Mouse (Mus musculus) ES-E14 (cell line): Measurements from ENCODE around the gene Myo3b.

ENCODE experiments used
- HCFC1 ChIP-seq: IDR thresholded peaks from 2 replicates; pipeline ENCODE4 v1.6.1; 2012; ENCODE audit warnings: low read length, inconsistent platforms, borderline replicate concordance; ENCODE audit not compliant: insufficient read depth
- MAFK ChIP-seq: IDR thresholded peaks from 2 replicates; pipeline ENCODE4 v1.6.1; 2014; ENCODE audit warnings: mild to moderate bottlenecking, low read depth, low read length, inconsistent platforms; ENCODE audit not compliant: insufficient read depth
- ZC3H11A ChIP-seq: IDR thresholded peaks from 2 replicates; pipeline ENCODE4 v1.6.1; 2012; ENCODE audit warnings: low read depth, mild to moderate bottlenecking, inconsistent platforms, low read length, borderline replicate concordance
- ZNF384 ChIP-seq: IDR thresholded peaks from 2 replicates; pipeline ENCODE4 v1.6.1; 2012; ENCODE audit warnings: low read depth, low read length, inconsistent platforms

- TF ChIP-seq HCFC1: no peak
- TF ChIP-seq ZC3H11A: no peak
- no peak for TF ChIP-seq ZNF384
- TF ChIP-seq MAFK: no peak
Measured at GRCm38 (mm10) chr2:69989224-69989623, 49.7 kb upstream of the Myo3b start.
